Mouse (Mus musculus) liver, embryonic 14.5 days (tissue): ENCODE measurements around the gene Mrvi1. TPM values are rescaled to one million over a fixed set of nuclear protein-coding genes. Genes with fewer than 3 reads are reported as not detected.

Experiments
- ATAC-seq: fragments of 200-750 bp; cut with Nextera tagmentation; 2 replicates; pipeline ENCODE4 v1.8.0; 2017; ENCODE audit warnings: moderate number of reproducible peaks, mild to moderate bottlenecking, moderate library complexity; ENCODE audit not compliant: insufficient read depth
- DNase-seq, 3 experiments: peaks; one replicate each; pipeline ENCODE4 v3.0.0-alpha.2; 2012 to 2013; ENCODE audit warnings: low read depth in 3 of 3, low spot score in 3 of 3
- H3K27ac ChIP-seq: fragments of 300-500 bp; sonication (generic); 2 replicates; pipeline ENCODE4 v1.5.1; 2014; ENCODE audit warnings: moderate library complexity, mild to moderate bottlenecking, control low read depth, inconsistent platforms
- H3K27me3 ChIP-seq: fragments of 300-500 bp; sonication (generic); 2 replicates; pipeline ENCODE4 v1.6.1; 2014; ENCODE audit warnings: mild to moderate bottlenecking, low read length, moderate library complexity; ENCODE audit not compliant: control insufficient read depth, insufficient read depth
- H3K36me3 ChIP-seq: fragments of 300-500 bp; sonication (generic); replicated peaks from 2 replicates; pipeline ENCODE4 v1.6.1; 2014; ENCODE audit warnings: low read depth; ENCODE audit not compliant: control insufficient read depth, insufficient read depth
- H3K4me1 ChIP-seq, 2 experiments: fragments of 200-500 bp in 1 of 2; fragments of 300-500 bp in 1 of 2; sonication (generic) in 1 of 2; replicated peaks; 2 replicates each; pipeline ENCODE4 v1.6.1; 2012 to 2014; ENCODE audit warnings: antibody characterized with exemption in 1 of 2, inconsistent platforms in 1 of 2, low read length in 1 of 2; ENCODE audit not compliant: control insufficient read depth in 2 of 2, insufficient read depth in 2 of 2
- H3K4me2 ChIP-seq: fragments of 300-500 bp; sonication (generic); 2 replicates; pipeline ENCODE4 v1.6.1; 2014; ENCODE audit warnings: low read depth, mild to moderate bottlenecking, control low read depth, moderate library complexity
- H3K4me3 ChIP-seq, 2 experiments: fragments of 200-500 bp in 1 of 2; fragments of 300-500 bp in 1 of 2; sonication (generic) in 1 of 2; 2 replicates each; pipeline ENCODE4 v1.5.1; 2012 to 2014; ENCODE audit warnings: low read depth in 2 of 2, low read length in 2 of 2, mild to moderate bottlenecking in 2 of 2, control low read depth in 1 of 2, inconsistent platforms in 1 of 2, moderate library complexity in 1 of 2; ENCODE audit not compliant: insufficient read depth in 1 of 2
- H3K9ac ChIP-seq: fragments of 300-500 bp; sonication (generic); replicated peaks from 2 replicates; pipeline ENCODE4 v1.6.1; 2014; ENCODE audit warnings: mild to moderate bottlenecking, control low read depth, moderate library complexity
- H3K9me3 ChIP-seq: fragments of 300-500 bp; sonication (generic); 2 replicates; pipeline ENCODE4 v1.6.1; 2016; ENCODE audit warnings: low read length, mixed read lengths; ENCODE audit not compliant: control insufficient read depth
- CTCF ChIP-seq: IDR thresholded peaks from 2 replicates; pipeline ENCODE4 v1.5.1; 2016; ENCODE audit warnings: antibody characterized with exemption, low read depth, control low read depth
- EP300 ChIP-seq: IDR thresholded peaks from 2 replicates; pipeline ENCODE4 v1.6.1; 2016; ENCODE audit warnings: antibody characterized with exemption, low read depth
- WGBS: fragments of 180-500 bp; shearing (Covaris S2); extraction: QIAGEN DNeasy Blood & Tissue Kit; methylation state at CpG from one replicate; pipeline ENCODE4 v1.1.7; 2014; ENCODE audit not compliant: insufficient replicate concordance; 5-methylcytosine and 5-hydroxymethylcytosine counted together
- polyA plus RNA-seq, 2 experiments: library from polyadenylated mRNA; depleted of rRNA in 1 of 2; stranded (reverse) in 1 of 2; unstranded in 1 of 2; fragments of >200 nt; fragmentation: Nextera tagmentation in 1 of 2; extraction: Ambion mirVana in 1 of 2; gene quantifications; 2 replicates each; pipeline versions ENCODE4 v1.2.1 to v1.2.3; 2012 to 2014

Gene Mrvi1
- polyA plus RNA-seq, 2 experiments: 3.7 to 4.7 TPM

DNA sequence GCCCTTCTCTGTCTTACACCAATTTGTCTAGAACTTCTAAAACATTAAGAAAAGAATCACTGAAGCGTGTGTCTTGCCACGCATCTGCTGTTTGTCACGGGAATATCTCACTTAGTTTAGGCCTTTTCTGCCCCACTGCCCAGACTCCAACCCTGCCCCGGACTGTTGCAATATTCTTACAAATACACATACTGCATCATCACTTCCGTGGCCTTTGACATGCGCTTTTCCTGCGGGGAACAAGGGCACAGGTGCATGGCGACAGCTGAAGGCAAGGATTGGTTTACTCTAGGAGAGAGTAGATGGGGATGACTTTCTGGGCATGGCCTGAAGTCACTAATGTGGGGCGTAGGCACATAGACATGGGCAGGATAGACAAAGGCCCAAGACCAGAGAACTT lies 87.6 kb downstream of the Mrvi1 start:
- ATAC-seq (no peak), DNase-seq (no peak)
- WGBS: 76% methylated on average over 9 of the region's 9 CpGs
- Histone ChIP-seq H3K9ac (no peak overlapping the region), H3K9me3 (no peaks in the 10 kb centered on the region), H3K27me3 (no peaks in the 10 kb centered on the region), H3K27ac (no peak overlapping the region), H3K4me2 (no peak overlapping the region), H3K36me3 (no peaks in the 10 kb centered on the region), H3K4me3 (no peak overlapping the region), H3K4me1 (peaks cover 0 to 21% of the 10 kb centered on the region in 2 experiments; a peak in 3 of 4 replicates)
- no peak for TF ChIP-seq CTCF
- TF ChIP-seq EP300: no peak

GRCm38 (mm10) chr7:110893943-110894610 lies 88.2 kb downstream of the Mrvi1 start:
- TF ChIP-seq CTCF (no peak), EP300 (no peak)
- no peak overlapping the region for H3K27ac ChIP-seq
- WGBS: 48% methylated on average over 10 of the region's 10 CpGs
- DNase-seq (no peak), ATAC-seq (peak; percentile 60)
- H3K9ac ChIP-seq: no peak overlapping the region
- no peaks in the 10 kb centered on the region for H3K27me3 ChIP-seq
- H3K9me3 ChIP-seq: no peaks in the 10 kb centered on the region
- H3K4me2 ChIP-seq: no peak overlapping the region
- H3K4me1 ChIP-seq: peaks cover 0 to 21% of the 10 kb centered on the region in 2 experiments; a peak in 3 of 4 replicates
- H3K4me3 ChIP-seq: no peak overlapping the region
- no peaks in the 10 kb centered on the region for H3K36me3 ChIP-seq

- Histone ChIP-seq H3K9me3 (no peaks in the 10 kb centered on the region), H3K36me3 (no peaks in the 10 kb centered on the region), H3K9ac (no peak overlapping the region; the same call in 1 of the 2 replicates), H3K4me3 (peak overlapping the region in 1 of 2 experiments; percentile 21; a peak in 1 of 4 replicates), H3K27ac (no peak overlapping the region), H3K4me2 (peak overlapping the region; percentile 36), H3K27me3 (no peaks in the 10 kb centered on the region), H3K4me1 (peaks cover 0 to 21% of the 10 kb centered on the region in 2 experiments; a peak in 3 of 4 replicates)
- ATAC-seq: peak; percentile 47
- TF ChIP-seq EP300: no peak
- TF ChIP-seq CTCF: no peak
- no peak for DNase-seq
- WGBS: 21% methylated on average over 9 of the region's 9 CpGs
Observed at GRCm38 (mm10) chr7:110891501-110891986, 90.7 kb downstream of the Mrvi1 start.

- no peak overlapping the region for H3K4me2 ChIP-seq
- no peak overlapping the region for H3K9ac ChIP-seq
- no peak for TF ChIP-seq CTCF
- no peak for TF ChIP-seq EP300
- no peak for DNase-seq
- 47% methylated on average over 2 of the region's 2 CpGs for WGBS
- H3K27ac ChIP-seq: peak overlapping the region; percentile 20; the same call in 1 of the 2 replicates
- H3K4me3 ChIP-seq: no peak overlapping the region
- no peaks in the 10 kb centered on the region for H3K36me3 ChIP-seq
- H3K4me1 ChIP-seq: peaks cover 3 to 31% of the 10 kb centered on the region in 2 experiments; a peak in 3 of 4 replicates
- no peaks in the 10 kb centered on the region for H3K27me3 ChIP-seq
- no peaks in the 10 kb centered on the region for H3K9me3 ChIP-seq
- no peak for ATAC-seq
Observed at GRCm38 (mm10) chr7:110881746-110882333, 100.4 kb downstream of the Mrvi1 start.

DNA sequence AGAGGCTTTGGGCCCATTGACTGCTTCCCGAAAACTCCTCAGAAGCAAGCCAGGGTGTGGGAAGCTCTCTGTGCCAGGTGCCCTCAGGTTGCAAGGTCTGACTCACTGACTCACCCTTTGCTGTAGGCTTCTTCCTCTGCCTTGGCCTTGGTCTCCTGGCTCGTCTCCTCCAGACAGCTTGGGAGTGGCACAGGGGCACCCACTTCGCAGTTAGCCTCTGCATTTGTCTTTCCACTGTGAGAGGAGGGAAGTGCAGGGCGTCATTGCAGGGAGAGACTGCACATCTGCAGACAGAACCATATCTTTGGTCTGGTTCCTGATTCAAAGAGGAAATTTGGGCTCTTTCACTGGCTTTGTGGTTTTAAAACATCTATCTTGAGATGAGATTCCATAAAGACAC lies 104.2 kb downstream of the Mrvi1 start:
- no peaks in the 10 kb centered on the region for H3K36me3 ChIP-seq
- DNase-seq (no peak), ATAC-seq (no peak)
- no peak overlapping the region for H3K4me3 ChIP-seq
- H3K27me3 ChIP-seq: no peaks in the 10 kb centered on the region
- H3K4me1 ChIP-seq: peaks cover 5 to 37% of the 10 kb centered on the region in 2 experiments; a peak in 3 of 4 replicates
- 47% methylated on average over 4 of the region's 4 CpGs for WGBS
- no peak overlapping the region for H3K27ac ChIP-seq
- no peak overlapping the region for H3K9ac ChIP-seq
- TF ChIP-seq EP300: no peak
- no peak for TF ChIP-seq CTCF
- no peaks in the 10 kb centered on the region for H3K9me3 ChIP-seq
- no peak overlapping the region for H3K4me2 ChIP-seq
